Mouse (Mus musculus) ovary, postnatal 14 days (tissue): ENCODE results near the gene Olfr113.
"Not testable (repeated sequence)": the region's sequence is repeated elsewhere in the genome, so short reads cannot be mapped to it uniquely, and the experiment has no call there.

ENCODE experiments used
- DNase-seq: peaks from one replicate; pipeline ENCODE4 v3.0.0; 2022; ENCODE audit warnings: low spot score

Gene Olfr113

DNA sequence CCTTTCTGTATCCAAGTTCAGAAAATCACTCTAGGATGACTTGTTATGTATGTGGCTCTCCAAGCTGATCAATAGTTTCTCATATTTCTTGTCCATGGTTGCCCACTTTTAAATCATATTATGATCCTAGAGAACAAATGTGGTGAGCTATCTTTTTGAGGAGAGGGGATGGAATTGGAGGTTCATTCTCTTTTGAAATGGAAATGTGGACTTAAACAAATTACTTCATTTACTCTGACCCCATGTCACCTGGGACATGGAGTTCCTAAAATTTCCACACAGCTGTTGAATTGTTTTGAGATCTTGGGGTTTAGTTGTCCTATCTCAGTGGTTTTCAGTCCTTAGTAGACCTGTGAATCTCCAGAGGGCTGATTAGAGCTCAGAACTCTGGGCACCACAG is at the start of gene Olfr113:
Gene Olfr113 (minus strand): TSS at position 101 of the 400 bp plus-strand sequence.
- no peak for DNase-seq

DNA sequence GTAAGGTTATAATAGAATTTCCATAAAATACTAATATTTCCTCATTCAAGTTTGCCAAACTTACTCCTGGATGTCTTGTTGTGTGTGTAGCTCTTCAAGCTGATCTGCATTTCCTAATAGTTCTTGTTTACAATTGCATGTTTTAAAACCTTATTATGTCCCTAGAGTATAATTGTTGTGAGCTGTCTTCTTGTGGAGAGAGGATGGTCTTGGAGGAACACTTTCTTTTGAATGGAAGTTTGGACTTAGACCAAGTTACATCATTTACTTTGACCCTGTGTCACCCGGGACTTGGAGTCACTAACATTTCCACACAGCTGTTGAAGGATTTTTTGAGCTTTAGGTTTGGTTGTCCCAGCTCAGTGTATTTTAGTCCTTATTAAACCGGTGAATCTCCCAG is 49.5 kb upstream of the Olfr113 start, which contains the start of the genes Olfr115 and Olfr116:
Gene Olfr115 (minus strand): TSS at position 101 of the 400 bp plus-strand sequence.
Gene Olfr116 (minus strand): TSS at position 191 of the 400 bp plus-strand sequence.
- no peak for DNase-seq

DNA sequence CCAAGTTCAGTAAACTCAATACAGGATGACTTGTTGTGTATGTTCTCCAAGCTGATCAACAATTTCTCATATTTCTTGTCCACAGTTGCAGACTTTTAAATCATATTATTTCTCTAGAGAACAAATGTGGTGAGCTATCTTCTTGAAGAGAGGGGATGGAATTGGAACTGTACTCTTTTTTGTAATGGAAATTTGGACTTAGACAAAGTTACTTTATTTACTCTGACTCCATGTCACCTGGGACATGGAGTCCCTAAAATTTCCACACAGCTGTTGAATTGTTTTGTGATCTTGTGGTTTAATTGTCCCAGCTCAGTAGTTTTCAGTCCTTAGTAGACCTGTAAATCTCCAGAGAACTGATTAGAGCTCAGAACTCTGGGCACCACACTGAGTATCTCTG is 15.2 kb upstream of the Olfr113 start, which contains the start of gene Olfr114:
Gene Olfr114 (minus strand): TSS at position 101 of the 400 bp plus-strand sequence.
- no peak for DNase-seq

DNA sequence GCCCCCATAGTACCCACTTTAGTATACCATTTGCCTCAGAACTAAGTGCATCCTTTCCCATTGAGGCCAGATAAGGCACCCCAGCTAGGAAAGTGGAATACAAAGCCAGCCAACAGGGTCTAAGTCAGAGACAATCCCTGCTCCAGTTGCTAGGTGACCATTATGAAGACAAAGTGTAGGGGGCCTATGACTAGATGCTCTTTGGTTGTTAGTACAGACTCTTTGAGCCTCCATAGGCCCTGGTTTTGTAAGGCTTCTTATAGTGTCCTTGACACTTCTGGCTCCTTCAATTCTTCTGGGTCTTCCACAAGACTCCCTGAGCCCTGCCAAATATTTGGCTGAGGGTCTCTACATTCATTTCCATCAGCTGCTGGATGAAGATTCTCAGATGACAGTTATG is 8.1 kb downstream of the Olfr113 start, which contains the start of gene Olfr112:
Gene Olfr112 (minus strand): TSS at position 101 of the 400 bp plus-strand sequence.
- no peak for DNase-seq

DNA sequence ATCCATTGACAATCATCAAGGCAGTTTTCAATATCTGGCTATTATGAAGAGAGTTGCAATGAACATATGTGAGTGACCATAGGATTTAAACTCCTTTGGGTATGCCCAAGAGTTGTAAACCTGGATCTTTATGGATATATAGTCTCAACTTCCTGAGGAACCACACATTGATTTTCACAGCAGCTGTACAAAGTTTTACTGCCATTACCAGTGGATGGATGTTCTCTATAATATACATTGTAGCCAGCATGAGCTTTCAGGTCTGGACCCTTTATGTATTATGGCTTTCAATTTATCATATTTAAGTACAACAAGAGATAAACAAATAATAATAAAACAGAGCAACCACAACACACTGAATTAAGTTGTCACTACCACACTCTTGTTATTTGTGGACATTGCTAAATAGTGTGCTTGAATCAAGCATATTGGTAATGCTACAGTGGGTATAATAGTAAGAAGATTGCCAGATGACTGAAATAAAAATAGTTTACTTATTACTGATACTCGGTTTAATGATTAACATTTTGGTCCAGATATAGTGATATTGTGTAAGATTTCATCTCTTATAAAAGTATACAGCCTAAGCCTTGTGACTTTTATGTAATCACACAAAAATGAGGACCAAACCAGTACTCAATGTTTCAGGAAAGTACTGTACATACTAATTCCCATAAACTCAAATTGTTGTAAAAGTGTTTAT is 18.4 kb downstream of the Olfr113 start:
- DNase-seq = no peak

DNA sequence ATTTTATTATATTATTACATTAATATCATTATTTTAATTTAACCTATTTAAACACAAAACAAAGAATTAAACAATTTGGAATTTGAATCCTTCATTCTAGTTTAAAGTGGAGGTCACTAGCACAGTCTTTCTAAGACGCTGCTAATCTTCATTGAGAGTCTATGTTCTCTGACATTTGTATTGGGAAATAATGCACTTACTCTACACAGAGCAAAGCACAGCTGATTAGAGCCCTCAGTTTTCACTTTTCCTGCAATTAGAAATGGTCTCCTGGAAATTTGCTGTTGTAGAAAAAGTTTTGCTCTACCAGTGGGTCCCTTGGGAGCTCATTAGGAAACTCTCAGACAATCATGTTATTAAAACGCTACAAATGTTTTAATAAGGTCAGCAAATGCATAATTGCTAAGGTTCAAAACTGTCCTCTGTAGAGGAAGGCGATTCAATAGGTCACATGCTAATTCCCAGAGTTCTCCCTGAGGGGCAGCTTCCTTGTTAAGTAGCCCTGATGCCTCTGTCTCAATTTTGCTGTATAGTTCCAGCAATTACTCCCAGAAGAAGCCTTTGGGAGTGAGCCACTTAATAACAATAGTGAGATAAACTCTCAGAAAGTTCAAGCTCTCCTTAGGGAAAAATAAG is 33.5 kb downstream of the Olfr113 start:
- no peak for DNase-seq

DNA sequence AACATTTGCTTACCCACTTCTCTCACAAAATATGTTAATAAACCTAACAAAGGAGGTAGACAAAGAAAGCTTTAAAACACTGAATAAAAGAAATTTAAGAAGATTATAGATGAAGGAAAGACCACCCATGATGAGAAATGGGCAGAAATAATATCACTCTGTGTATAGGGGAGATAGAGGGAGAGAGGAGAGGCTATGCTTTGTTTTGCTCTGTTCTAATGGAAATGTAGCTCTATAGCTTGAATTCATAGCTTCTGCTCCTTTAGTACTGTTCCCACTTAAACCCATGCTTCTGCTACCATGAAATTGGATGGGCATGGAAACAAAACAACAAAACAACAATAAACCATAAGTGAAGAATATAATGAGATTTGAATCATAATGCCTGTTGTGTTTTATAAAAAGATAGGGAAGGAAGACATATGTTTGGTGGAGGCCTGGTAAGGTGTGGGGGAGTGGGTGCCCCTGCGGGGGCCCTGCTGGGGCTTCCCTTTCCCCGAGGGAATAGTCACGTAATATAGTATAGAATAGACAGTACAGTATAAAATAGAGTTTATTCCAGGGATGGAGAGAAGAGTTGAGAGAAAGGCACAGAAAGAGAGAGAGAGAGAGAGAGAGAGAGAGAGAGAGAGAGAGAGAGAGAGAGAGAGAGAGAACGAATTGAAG is 35.9 kb downstream of the Olfr113 start:
- DNase-seq = no peak

DNA sequence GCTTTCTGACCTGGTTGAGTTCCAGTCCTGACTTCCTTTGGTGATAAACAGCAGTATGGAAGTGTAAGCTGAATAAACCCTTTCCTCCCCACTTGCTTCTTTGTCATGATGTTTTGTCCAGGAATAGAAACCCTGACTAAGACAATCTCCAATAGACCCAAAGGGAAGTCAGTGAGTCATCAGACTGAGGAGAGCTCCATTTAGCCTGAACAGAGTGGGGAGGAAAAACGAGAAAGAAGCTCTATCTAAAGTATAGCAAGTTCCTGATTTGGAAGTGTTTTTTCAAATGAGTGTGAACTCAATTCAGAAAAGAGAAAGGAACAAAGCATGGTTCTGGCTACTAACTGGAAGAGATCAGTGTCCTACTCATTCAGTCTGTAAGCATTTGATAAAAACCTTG is 39.0 kb downstream of the Olfr113 start:
- not testable (repeated sequence) for DNase-seq

DNA sequence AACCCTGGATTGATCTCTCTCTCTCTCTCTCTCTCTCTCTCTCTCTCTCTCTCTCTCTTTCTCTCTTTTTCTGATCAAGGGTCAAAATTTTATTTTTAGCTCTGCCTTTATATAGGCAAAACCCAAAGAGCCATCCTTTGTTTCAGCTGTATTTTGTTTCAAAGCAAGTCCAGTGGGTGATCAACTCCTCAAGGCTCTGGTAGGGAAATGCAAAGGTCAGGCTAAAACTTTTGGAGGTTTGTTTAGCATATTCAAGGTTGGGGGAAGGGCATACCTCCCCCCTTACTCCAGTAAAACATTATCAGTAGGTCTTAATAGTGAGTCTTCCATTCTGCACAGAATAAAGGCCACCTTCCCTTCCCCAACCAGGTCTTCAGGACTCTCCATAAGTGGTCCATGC is 42.3 kb downstream of the Olfr113 start:
- DNase-seq = no peak

DNA sequence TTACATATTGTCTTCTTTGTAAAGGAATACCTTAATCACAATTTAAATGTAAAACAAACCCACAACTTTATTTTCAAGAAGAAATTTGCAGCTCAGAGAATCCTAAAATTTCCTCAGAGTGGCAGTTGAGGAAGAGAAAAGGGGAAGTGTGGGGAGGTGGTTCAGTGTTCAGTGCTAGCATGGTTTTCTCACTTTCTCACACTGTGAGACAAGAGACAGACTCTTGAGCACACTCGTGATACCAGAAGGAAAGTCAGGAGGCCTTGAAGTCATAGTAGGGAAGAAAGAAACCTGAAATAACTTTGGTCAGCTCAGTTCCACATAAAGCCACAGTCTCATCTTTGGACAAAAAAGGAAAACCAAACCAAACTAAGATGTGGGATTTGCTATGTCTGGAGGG is 52.0 kb downstream of the Olfr113 start:
- not testable (repeated sequence) for DNase-seq

DNA sequence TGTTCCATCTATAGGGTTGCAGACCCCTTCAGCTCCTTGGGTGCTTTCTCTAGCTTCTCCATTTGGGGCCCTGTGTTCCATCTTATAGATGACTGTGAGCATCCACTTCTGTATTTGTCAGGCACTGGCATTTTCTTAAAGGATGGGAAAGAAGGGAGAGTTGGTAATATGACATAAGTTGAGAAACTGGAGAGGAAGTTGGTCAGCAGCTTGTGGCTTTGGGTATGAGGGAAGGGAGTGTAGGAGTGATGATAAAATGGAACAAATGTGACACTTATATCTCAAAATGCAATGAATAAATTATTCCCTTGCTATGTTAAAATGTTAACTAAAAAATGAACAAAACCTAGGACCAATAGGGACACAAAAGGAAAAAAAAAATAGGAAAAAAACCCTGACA is 52.9 kb downstream of the Olfr113 start:
- DNase-seq = not testable (repeated sequence)
